Mouse (Mus musculus) ovary, adult 2 months (tissue): ENCODE measurements around the gene Dmrt1. TPM values are rescaled to one million over a fixed set of nuclear protein-coding genes. Genes with fewer than 3 reads are reported as not detected.

Experiments
- polyA plus RNA-seq: library from polyadenylated mRNA; depleted of rRNA; stranded (reverse); fragments of >200 nt; gene quantifications from 2 replicates; pipeline ENCODE4 v1.2.3, GENCODE M21; 2012; rRNA removed

The Dmrt1 gene
- polyA plus RNA-seq, result not detected in 2 replicates

DNA sequence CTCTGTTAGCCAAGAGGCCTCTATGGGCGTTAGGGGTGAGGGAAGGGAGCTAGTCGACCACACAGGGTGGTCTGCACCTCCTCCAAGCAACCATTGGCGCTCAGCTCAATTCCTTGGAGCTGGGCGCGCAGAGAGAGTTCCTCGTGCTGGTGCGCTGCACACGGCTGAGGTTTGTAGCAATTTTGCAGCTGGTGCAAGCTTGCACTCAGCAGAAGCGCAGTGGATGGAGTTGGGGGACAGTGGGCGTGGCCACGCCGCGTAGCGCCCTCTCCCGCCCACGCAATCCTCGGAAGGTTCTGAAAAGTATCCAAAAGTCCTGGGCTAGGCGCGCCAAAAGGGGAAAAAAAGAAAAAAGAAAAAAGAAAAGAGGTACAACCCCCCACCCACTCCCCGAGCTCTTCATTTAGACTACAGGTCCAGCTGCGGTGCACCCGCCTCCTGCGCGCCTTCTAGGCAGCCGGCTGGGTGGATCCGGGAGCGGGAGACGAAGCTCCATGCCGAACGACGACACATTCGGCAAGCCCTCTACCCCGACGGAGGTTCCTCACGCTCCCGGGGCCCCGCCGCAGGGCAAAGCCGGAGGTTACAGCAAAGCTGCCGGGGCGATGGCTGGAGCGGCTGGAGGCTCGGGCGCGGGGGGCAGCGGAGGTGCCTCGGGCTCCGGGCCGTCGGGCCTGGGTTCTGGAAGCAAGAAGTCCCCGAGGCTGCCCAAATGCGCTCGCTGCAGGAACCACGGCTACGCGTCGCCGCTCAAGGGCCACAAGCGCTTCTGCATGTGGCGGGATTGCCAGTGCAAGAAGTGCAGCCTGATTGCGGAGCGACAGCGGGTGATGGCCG lies at the start of gene Dmrt1:
Dmrt1 (plus strand) TSS at position 259 of the 837 bp plus-strand sequence.

DNA sequence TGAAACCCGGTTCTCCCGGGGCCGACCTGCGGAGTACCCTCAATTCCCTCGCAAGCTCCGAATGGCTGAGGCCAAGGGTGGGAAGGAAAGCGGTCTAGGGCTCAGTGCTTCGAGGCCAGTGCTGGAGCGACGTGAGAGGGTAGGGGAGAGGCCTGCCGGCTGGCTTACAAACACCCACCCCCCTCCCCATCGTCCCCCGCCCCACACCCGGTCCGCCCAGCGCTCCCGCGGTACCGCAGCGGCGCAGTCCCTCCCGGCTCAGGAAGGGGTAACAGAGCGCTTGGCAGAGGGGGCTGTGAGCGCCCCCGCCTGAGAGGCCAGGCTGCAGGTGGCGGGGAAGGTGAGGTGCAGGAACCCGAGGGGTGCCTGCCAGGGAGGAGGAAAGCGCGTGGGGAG lies 104.6 kb downstream of the Dmrt1 start, which contains the start of gene Dmrt3:
Dmrt3 (plus strand) TSS at position 287 of the 396 bp plus-strand sequence.

Other genes starting within 250 kb of the Dmrt1 start
- gene Dmrt3, start 104.7 kb downstream of the Dmrt1 start, polyA plus RNA-seq, result not detected in 2 replicates
- 5.0 and 5.7 TPM in 2 replicates for gene Dmrt2, start 166.8 kb downstream of the Dmrt1 start, polyA plus RNA-seq